Mouse (Mus musculus) embryo, embryonic 10 days (tissue): ENCODE measurements around the gene Rec8.

Experiments
- DNase-seq: peaks from one replicate; pipeline ENCODE4 v3.0.0-alpha.2; 2015; ENCODE audit warnings: low spot score

Rec8 gene

GRCm38 (mm10) chr14:55592226-55592625 is 25.6 kb upstream of the Rec8 start:
- DNase-seq, result no peak

DNA sequence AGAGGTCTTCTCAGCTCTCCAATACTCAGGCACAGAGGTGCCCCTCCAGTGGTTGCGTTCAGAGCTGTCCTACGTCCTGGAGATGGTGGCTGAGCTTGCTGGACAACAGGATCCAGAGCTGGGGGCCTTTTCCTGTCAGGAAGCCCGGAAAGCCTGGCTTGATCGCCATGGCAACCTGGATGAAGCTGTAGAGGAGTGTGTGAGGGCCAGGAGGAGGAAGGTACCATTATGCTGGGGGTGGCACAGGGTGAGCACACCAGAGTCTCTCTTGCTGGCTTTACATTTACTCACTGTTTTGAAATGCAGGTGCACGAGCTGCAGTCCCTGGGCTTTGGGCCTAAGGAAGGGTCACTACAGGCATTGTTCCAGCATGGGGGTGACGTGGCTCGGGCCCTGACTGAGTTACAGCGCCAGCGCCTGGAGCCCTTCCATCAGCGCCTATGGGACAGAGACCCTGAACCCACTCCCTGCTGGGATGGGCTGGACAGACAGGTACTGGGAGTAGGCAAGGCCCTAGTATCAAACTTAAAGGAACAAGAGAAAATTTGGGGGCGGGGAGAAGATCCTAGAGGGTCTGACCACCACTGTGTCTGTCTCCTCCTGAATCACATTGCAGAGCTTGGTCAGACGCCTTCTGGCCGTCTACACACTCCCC is 21.7 kb upstream of the Rec8 start:
- peak; percentile 25 for DNase-seq

GRCm38 (mm10) chr14:55598521-55599390 is 19.1 kb upstream of the Rec8 start:
- no peak for DNase-seq

- DNase-seq, result no peak
Measured at GRCm38 (mm10) chr14:55603271-55603632, 14.6 kb upstream of the Rec8 start, which contains the start of gene Irf9. TSS of gene Irf9 (plus strand) at chr14:55603571.

- peak; percentile 93 for DNase-seq
Measured at GRCm38 (mm10) chr14:55603633-55604576, 13.9 kb upstream of the Rec8 start.

DNA sequence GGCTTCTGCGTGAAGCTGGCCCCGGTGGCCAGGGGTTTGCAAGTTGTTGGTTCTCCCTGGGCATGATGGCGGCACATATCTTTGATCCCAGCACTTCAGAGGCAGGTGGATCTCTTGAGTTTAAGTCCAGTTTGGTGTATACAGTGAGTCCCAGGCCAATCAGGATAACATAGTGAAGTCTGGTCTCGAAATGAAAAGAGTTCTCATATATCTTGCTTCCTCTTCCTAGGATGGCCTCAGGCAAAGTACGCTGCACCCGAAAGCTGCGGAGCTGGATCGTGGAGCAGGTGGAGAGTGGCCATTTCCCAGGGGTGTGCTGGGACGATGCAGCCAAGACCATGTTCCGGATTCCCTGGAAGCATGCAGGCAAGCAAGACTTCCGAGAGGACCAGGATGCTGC is 13.0 kb upstream of the Rec8 start:
- DNase-seq, result no peak

DNA sequence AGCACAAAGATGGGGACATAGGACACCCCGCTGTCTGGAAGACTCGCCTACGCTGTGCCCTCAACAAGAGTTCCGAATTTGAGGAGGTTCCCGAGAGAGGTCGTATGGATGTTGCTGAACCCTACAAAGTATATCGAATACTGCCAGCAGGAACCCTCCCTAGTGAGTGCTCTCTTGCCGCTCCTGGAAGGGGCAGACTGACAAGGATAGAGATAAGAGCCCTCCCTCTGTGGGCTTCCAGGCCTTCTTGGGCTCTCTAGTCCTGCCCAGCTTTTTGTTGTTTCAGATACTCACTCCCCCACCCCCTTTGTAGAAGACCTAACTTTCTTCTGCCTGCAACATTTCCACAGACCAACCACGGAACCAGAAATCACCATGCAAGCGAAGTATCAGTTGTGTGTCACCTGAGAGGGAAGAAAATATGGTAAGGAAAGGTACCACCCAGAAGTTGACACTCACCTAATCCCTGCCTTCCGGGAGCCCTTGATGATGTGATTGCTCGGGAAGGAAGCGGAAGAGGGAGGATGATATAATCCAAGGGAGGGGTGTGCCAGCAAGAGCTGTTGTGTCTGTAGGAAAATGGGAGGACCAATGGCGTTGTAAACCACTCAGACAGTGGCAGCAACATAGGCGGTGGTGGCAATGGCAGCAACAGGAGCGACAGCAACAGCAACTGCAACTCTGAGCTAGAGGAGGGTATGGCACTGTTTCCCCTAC is 11.9 kb upstream of the Rec8 start:
- no peak for DNase-seq

GRCm38 (mm10) chr14:55608339-55608738 is 9.5 kb upstream of the Rec8 start:
- DNase-seq, result no peak

- DNase-seq, result no peak
Measured at GRCm38 (mm10) chr14:55613346-55613745, 4.5 kb upstream of the Rec8 start.

DNA sequence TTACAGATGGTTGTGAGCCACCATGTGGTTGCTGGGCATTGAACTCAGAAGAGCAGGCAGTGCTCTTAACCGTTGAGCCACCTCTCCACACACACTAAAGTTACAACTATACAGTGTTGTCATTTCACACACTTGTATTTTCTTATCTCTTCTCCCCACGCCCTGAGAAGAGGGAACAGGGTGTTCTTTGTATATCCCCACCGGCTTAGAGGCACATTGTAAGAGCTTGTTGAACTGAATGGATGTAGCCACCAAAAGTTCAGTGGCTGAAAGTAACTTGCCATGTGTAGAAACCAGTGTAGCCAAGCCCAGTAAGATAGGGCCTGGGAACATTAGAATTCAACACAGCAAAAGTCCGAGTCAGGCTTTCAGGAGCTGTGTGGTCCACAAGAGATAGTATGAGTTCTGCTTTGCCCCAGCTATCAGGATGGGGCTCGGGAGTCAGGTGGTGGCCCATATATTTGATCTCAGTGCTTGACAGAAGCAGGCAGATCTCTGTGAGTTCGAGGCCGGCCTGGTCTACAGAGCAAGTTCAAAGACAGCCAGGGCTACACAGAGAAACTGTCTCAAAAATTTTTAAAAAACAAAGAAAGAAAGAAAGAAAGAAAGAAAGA is 3.2 kb upstream of the Rec8 start:
- no peak for DNase-seq

DNA sequence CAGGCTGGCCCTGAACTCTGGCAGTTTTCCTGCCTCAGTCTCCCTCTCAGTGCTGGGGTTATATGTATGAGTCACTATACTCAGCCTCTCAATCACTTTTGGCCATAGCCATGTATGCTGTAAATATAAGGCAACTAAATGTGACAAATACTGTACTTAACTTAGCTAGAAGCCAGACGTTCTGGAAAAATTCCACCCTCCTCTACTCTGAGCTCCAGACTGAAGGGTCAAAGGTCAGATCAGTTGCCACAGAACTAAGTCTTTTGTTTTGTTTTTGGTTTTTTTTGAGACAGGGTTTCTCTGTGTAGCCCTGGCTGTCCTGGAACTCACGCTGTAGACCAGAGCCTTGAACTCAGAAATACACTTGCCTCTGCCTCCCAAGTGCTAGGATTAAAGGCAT is 2.0 kb upstream of the Rec8 start:
- DNase-seq, result no peak

GRCm38 (mm10) chr14:55616844-55617243 is 993 bp upstream of the Rec8 start:
- no peak for DNase-seq

DNA sequence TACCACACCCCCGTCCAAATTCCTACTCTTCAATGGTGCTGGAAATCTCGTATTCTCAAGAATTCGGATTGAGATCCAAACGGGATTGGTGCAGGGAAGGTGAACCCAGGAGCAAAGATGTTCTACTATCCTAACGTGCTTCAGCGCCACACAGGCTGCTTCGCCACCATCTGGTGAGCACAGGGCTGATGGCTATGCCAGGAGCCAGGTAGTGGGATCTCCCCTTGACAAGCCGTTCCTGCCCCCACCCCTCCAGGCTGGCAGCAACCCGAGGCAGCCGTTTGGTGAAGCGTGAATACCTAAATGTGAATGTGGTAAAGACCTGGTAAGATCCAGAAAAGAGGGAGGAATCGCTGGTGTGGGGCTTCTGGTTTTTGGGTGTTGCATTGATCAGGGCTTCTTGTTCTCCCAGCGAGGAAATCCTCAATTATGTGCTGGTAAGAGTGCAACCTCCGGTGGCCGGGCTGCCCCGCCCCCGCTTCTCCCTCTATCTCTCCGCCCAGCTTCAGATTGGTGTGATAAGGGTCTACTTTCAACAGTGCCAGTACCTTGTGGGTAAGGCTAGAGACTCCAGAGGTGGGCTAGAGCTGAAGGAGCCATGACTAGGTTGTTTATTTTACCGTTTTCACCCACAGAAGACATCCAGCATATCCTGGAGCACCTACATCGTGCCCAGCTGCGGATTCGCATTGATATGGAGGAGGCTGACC is 804 bp downstream of the Rec8 start:
- no peak for DNase-seq

DNA sequence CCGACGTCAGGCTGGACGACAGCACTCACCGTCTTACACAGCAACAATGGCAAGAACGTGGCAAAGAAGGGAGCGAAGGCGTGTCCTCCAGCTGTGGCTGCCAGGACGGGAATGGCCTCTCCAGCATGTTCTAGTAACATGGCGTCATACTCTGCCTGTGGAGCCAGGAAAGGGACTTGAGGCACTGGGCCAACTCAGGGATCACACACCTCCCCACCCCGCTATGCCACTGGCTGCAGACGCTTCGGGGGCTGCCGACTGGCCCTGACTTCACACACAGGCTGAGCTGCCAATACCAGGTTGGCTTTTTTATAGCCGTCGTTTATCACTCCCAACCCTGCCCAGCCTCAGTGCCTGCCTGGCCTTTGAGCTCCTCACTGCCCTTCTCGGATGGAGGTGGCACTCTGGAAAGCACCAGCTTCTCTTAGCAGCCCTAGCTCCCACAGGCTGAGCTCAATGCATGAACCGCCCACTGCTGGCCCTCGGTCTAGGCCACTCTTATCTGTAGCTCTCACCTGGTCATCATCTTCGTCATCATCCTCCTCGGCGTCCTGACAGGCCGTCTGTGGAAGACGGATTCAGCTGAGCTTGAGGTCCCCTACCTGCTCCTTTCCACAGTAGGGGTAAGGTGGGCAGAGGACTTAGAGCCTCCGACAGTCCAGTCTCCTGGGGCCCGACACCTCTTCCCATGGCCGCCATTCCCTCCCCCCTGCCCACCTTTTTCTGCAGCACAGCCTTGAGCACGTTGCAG is 10.4 kb downstream of the Rec8 start:
- no peak for DNase-seq

DNA sequence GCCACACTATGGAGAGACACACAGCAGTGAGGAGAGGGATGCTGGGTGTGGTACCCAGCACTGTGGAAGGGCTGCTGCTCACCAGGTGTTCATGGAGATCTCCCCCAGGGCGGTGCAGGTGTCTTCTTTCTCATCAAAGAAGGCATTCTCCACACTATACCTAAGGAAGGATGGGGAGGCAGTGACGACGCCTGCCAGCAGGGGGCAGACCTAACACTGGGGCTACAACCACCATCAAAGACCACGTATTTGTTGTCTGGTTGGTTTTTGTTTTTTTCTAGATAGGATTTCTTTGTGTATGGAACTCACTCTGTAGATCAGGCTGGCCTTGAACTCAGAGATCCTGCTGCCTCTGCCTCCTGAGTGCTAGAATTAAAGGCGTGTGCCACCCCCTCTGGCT is 11.5 kb downstream of the Rec8 start:
- peak; percentile 52 for DNase-seq

DNA sequence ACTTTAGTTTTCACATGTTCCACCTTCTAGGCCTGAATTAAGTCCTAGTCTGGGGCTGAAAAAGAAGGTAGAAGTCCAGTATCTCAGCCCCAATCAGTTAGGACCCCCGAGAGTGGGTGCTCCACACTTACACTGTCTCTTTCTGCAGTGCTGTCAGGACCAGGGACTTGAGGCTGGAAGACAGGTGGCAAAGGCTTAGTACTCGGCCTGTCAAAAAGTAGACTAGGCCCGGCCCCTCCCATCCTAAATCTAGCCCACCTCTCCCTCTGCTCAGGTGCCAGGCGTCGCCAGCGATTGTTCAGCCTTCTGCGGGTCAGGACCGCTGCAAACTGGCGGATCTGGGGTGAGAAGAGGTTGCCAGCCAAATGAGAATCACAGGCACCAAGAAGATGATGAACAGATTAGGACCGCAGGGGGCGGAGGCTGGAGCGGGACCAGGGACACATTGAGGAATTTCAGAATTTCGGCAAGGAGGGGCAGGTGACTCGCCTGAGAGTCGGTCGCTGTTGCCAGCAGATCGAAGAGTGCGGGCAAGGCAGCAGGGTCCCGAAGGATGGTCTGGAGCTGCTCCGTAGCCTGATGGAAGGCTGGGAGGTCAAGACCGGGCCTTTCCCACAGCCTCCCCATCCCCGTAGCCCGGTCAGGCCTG is 17.2 kb downstream of the Rec8 start:
- peak; percentile 37 for DNase-seq

DNA sequence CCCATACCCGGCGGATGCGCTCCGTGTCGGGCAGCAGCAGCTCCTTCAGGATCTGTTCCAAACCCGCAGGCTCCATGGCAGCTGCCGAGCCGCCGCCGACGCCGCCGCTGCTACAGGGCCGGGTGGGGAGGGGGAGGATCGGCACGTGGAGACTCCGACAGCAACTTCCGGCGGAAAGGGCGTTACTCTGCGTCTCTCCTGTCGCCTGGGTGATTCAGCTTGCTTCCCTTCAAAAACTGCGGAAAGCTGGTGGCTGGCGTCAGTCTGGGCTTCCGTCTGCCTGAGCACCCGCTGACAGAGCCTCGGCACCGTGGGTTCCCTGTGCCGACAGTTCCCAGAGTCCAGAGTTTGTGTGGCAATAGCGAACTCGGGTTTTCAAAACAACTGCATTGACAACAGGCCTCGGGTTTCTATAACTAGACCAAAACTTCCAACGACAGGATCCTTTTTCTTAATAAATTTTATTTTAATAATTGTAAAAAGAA is 17.7 kb downstream of the Rec8 start, which contains the start of gene Ipo4:
TSS of gene Ipo4 (minus strand) at position 435 of the 485 bp plus-strand sequence.
- DNase-seq, result peak; percentile 97

GRCm38 (mm10) chr14:55637795-55638194 is 20.0 kb downstream of the Rec8 start, which contains the start of gene Gm49378:
TSS of gene Gm49378 (minus strand) at chr14:55637895.
- DNase-seq, result no peak

GRCm38 (mm10) chr14:55640816-55641215 is 23.0 kb downstream of the Rec8 start:
- DNase-seq, result no peak
